Mouse (Mus musculus): ENCODE results near the gene Nkd2. TPM values are rescaled to one million over a fixed set of nuclear protein-coding genes. Genes with fewer than 3 reads are reported as not detected.

The Nkd2 gene
- polyA plus RNA-seq, 1 experiment from 2014 or later, result 7.8 TPM

Other genes with a start within 250 kb of the Nkd2 start
- 123 and 151 TPM in 2 replicates for gene Clptm1l, start 243.6 kb downstream of the Nkd2 start, polyA plus RNA-seq (2015; fragmentation: Nextera tagmentation; extraction: Ambion mirVana)
- gene Tert, start 220.7 kb downstream of the Nkd2 start, polyA plus RNA-seq (2015; fragmentation: Nextera tagmentation; extraction: Ambion mirVana), result 6.6 and 8.0 TPM in 2 replicates
- 34.6 and 38.4 TPM in 2 replicates for gene Slc6a18, start 169.6 kb downstream of the Nkd2 start, polyA plus RNA-seq (2015; fragmentation: Nextera tagmentation; extraction: Ambion mirVana)
- gene Slc6a19, start 142.8 kb downstream of the Nkd2 start, polyA plus RNA-seq (2015; fragmentation: Nextera tagmentation; extraction: Ambion mirVana), result 2.1 and 2.3 TPM in 2 replicates
- 27.0 and 28.1 TPM in 2 replicates for gene Slc12a7, start 114.5 kb downstream of the Nkd2 start, polyA plus RNA-seq (2015; fragmentation: Nextera tagmentation; extraction: Ambion mirVana)
- 42.9 and 45.9 TPM in 2 replicates for gene Trip13, start 90.2 kb upstream of the Nkd2 start, polyA plus RNA-seq (2015; fragmentation: Nextera tagmentation; extraction: Ambion mirVana)
- 48.4 and 51.0 TPM in 2 replicates for gene Brd9, start 90.2 kb upstream of the Nkd2 start, polyA plus RNA-seq (2015; fragmentation: Nextera tagmentation; extraction: Ambion mirVana)
- not detected in 2 replicates for gene Zdhhc11, start 116.2 kb upstream of the Nkd2 start, polyA plus RNA-seq (2015; fragmentation: Nextera tagmentation; extraction: Ambion mirVana)
- gene Tppp, start 161.8 kb upstream of the Nkd2 start, polyA plus RNA-seq (2015; fragmentation: Nextera tagmentation; extraction: Ambion mirVana), result 0.71 and 0.84 TPM in 2 replicates
- 17.8 and 18.4 TPM in 2 replicates for gene Cep72, start 214.7 kb upstream of the Nkd2 start, polyA plus RNA-seq (2015; fragmentation: Nextera tagmentation; extraction: Ambion mirVana)